24 mouse cellular contexts compared by ENCODE assay signal in genomic region chr15:12355261-12355660, GRCm38 (mm10). TPM values are rescaled to one million over a fixed set of nuclear protein-coding genes. Genes with fewer than 3 reads are reported as not detected.
A peak's percentile ranks its signal among the peaks of the same experiment; 100 is the strongest.
DNase-seq lines count a peak whose midpoint lies in the region; ATAC-seq lines count a peak whose summit lies in the region.
"Had no signal": no experiment of that assay in that cellular context is flagged by ENCODE, and none has a peak within 500 bp of the region (broad histone marks: within the 10 kb centered on the region; RNA-seq: fewer than 3 reads in every experiment).

No protein-coding gene starts in this region.

- H3K4me3 ChIP-seq in intestine, embryonic 14.5 days (ENCODE audit: low read depth, low read length) = no peak overlapping the region
- H3K4me3 ChIP-seq in intestine, embryonic 15.5 days (replicated peaks) = no peak overlapping the region
- H3K4me3 ChIP-seq in stomach, embryonic 15.5 days (replicated peaks) = no peak overlapping the region
- H3K4me3 ChIP-seq: embryonic facial prominence, embryonic 12.5 days; forebrain, embryonic 13.5 days; heart, adult 2 months; heart, embryonic 15.5 days; hindbrain, embryonic 13.5 days had no signal

- no peak for DNase-seq in intestine, embryonic 14.5 days (ENCODE audit: low spot score)
- DNase-seq in lung, postnatal 25 days (ENCODE audit: low spot score) = peak; percentile 39
- DNase-seq in lung, postnatal 4 days = no peak
- no peak for DNase-seq in spleen, postnatal 4 days (ENCODE audit: low spot score in 2 of 2)
- no peak for DNase-seq in cerebellum, adult 9-11 months
- DNase-seq: adrenal gland, adult 8-10 months; adrenal gland, postnatal 36 days; B cell, adult 2 months; cerebellum, adult 2 months; cerebellum, postnatal 14 days; forebrain, postnatal 0 days; gastrocnemius, postnatal 14 days; heart, adult 2 months; heart, postnatal 14 days had no signal

- H3K4me2 ChIP-seq in intestine, embryonic 14.5 days (ENCODE audit: low read length) = no peak overlapping the region
- no peak overlapping the region for H3K4me2 ChIP-seq in intestine, embryonic 15.5 days (replicated peaks)
- no peak overlapping the region for H3K4me2 ChIP-seq in stomach, embryonic 15.5 days
- H3K4me2 ChIP-seq: embryonic facial prominence, embryonic 12.5 days; forebrain, embryonic 13.5 days; heart, embryonic 11.5 days; heart, embryonic 15.5 days; hindbrain, embryonic 13.5 days had no signal

- H3K27me3 ChIP-seq in intestine, embryonic 14.5 days (replicated peaks; ENCODE audit: control insufficient read depth, insufficient read depth, low read length) = no peaks in the 10 kb centered on the region
- no peaks in the 10 kb centered on the region for H3K27me3 ChIP-seq in intestine, embryonic 15.5 days (replicated peaks)
- H3K27me3 ChIP-seq in stomach, embryonic 15.5 days (replicated peaks) = no peaks in the 10 kb centered on the region
- H3K27me3 ChIP-seq: embryonic facial prominence, embryonic 12.5 days; forebrain, embryonic 13.5 days; heart, embryonic 15.5 days; hindbrain, embryonic 13.5 days had no signal

- H3K9me3 ChIP-seq in intestine, embryonic 14.5 days (ENCODE audit: control insufficient read depth, low read length) = no peaks in the 10 kb centered on the region
- H3K9me3 ChIP-seq in intestine, embryonic 15.5 days = no peaks in the 10 kb centered on the region
- H3K9me3 ChIP-seq in stomach, embryonic 15.5 days = no peaks in the 10 kb centered on the region
- H3K9me3 ChIP-seq: embryonic facial prominence, embryonic 12.5 days; forebrain, embryonic 13.5 days; G1E; heart, embryonic 15.5 days; hindbrain, embryonic 13.5 days had no signal

- no peak for ATAC-seq in intestine, embryonic 14.5 days (replicated peaks; ENCODE audit: low FRiP score, low TSS enrichment, low read depth)
- no peak for ATAC-seq in intestine, embryonic 15.5 days
- no peak for ATAC-seq in stomach, embryonic 15.5 days (ENCODE audit: insufficient read depth, low FRiP score, low read depth)
- ATAC-seq: CD4-positive, CD25-positive, alpha-beta regulatory T cell, adult 4 months; forebrain, embryonic 13.5 days; forebrain, postnatal 0 days had no signal

- WGBS in intestine, embryonic 14.5 days = 76% methylated on average over 6 of the region's 6 CpGs
- 74% methylated on average over 6 of the region's 6 CpGs for WGBS in intestine, embryonic 15.5 days
- WGBS in stomach, embryonic 15.5 days = 76% methylated on average over 6 of the region's 6 CpGs

- H3K9ac ChIP-seq in intestine, embryonic 14.5 days (ENCODE audit: low read length) = no peak overlapping the region
- H3K9ac ChIP-seq in intestine, embryonic 15.5 days = no peak overlapping the region
- H3K9ac ChIP-seq in stomach, embryonic 15.5 days = no peak overlapping the region
- H3K9ac ChIP-seq: embryonic facial prominence, embryonic 12.5 days; forebrain, embryonic 13.5 days; forebrain, postnatal 0 days; heart, embryonic 15.5 days; hindbrain, embryonic 13.5 days had no signal

- 0 out of 2 replicates have a peak overlapping the region, but pooled peaks have one; percentile 10 for H3K27ac ChIP-seq in intestine, embryonic 14.5 days (ENCODE audit: low read depth)
- H3K27ac ChIP-seq in intestine, embryonic 15.5 days = no peak overlapping the region
- peak overlapping the region; percentile 19; the same call in 1 of the 2 replicates for H3K27ac ChIP-seq in stomach, embryonic 15.5 days
- H3K27ac ChIP-seq: embryonic facial prominence, embryonic 12.5 days; forebrain, embryonic 13.5 days; heart, adult 2 months; heart, embryonic 15.5 days; hindbrain, embryonic 13.5 days had no signal

- H3K4me1 ChIP-seq in intestine, embryonic 14.5 days (replicated peaks; ENCODE audit: control insufficient read depth, insufficient read depth, low read length) = no peaks in the 10 kb centered on the region
- H3K4me1 ChIP-seq in intestine, embryonic 15.5 days (replicated peaks) = no peaks in the 10 kb centered on the region
- H3K4me1 ChIP-seq in stomach, embryonic 15.5 days = no peaks in the 10 kb centered on the region
- H3K4me1 ChIP-seq: embryonic facial prominence, embryonic 12.5 days; forebrain, embryonic 13.5 days; heart, embryonic 15.5 days; hindbrain, embryonic 13.5 days had no signal

- H3K36me3 ChIP-seq in intestine, embryonic 14.5 days (ENCODE audit: control insufficient read depth, insufficient read depth, low read length) = peaks cover 57% of the 10 kb centered on the region
- H3K36me3 ChIP-seq in intestine, embryonic 15.5 days = peaks cover 12% of the 10 kb centered on the region
- peaks cover 5% of the 10 kb centered on the region; the same call in 1 of the 2 replicates for H3K36me3 ChIP-seq in stomach, embryonic 15.5 days

RNA-seq across cellular contexts. Expression of gene 1810049J17Rik, which starts 33.6 kb away (rescaled TPM):
- 1.4 and 1.7 TPM in 2 replicates for polyA plus RNA-seq in intestine, embryonic 14.5 days (2014; fragmentation: Nextera tagmentation; extraction: Ambion mirVana)
- 0.69 and 1.8 TPM in 2 replicates for polyA plus RNA-seq in intestine, embryonic 15.5 days (2015; fragmentation: Nextera tagmentation; extraction: Ambion mirVana)
- 0.39 TPM in 1 of 2 replicates, not detected in the other for polyA plus RNA-seq in stomach, embryonic 15.5 days (2015; fragmentation: Nextera tagmentation; extraction: Ambion mirVana)
- polyA plus RNA-seq: CD4-positive, CD25-positive, alpha-beta regulatory T cell, adult 4 months; cerebellum, adult 2 months; cortical plate, adult 2 months; forebrain, embryonic 13.5 days; heart, adult 2 months; heart, embryonic 11.5 days; heart, embryonic 15.5 days; hindbrain, embryonic 13.5 days had no signal

RNA-seq across cellular contexts. Expression of gene Golph3, which starts 34.0 kb away (rescaled TPM):
- 93.2 and 98.0 TPM in 2 replicates for polyA plus RNA-seq in intestine, embryonic 14.5 days (2014; fragmentation: Nextera tagmentation; extraction: Ambion mirVana)
- 79.5 and 85.1 TPM in 2 replicates for polyA plus RNA-seq in intestine, embryonic 15.5 days (2015; fragmentation: Nextera tagmentation; extraction: Ambion mirVana)
- 91.3 and 91.4 TPM in 2 replicates for polyA plus RNA-seq in stomach, embryonic 15.5 days (2015; fragmentation: Nextera tagmentation; extraction: Ambion mirVana)
